Mouse (Mus musculus) bone marrow macrophage, adult 2 months (primary cell): ENCODE measurements around the gene Mmd.

Experiments used
- CTCF ChIP-seq: IDR thresholded peaks from 2 replicates; pipeline ENCODE4 v1.5.1; 2012; ENCODE audit warnings: low read depth, mild to moderate bottlenecking, low read length, moderate library complexity
- POLR2A ChIP-seq: IDR thresholded peaks from 2 replicates; pipeline ENCODE4 v1.6.1; 2012; ENCODE audit warnings: mild to moderate bottlenecking, low read depth, low read length, borderline replicate concordance

GRCm38 (mm10) chr11:90240652-90241330 lies 8.5 kb upstream of the Mmd start:
- no peak for TF ChIP-seq CTCF
- no peak for TF ChIP-seq POLR2A
